Mouse (Mus musculus): Measurements from ENCODE around the gene Kcnma1. TPM values are rescaled to one million over a fixed set of nuclear protein-coding genes. Genes with fewer than 3 reads are reported as not detected.

The Kcnma1 gene
- polyA plus RNA-seq, 1 experiment from 2014 or later: 2.7 TPM

DNA sequence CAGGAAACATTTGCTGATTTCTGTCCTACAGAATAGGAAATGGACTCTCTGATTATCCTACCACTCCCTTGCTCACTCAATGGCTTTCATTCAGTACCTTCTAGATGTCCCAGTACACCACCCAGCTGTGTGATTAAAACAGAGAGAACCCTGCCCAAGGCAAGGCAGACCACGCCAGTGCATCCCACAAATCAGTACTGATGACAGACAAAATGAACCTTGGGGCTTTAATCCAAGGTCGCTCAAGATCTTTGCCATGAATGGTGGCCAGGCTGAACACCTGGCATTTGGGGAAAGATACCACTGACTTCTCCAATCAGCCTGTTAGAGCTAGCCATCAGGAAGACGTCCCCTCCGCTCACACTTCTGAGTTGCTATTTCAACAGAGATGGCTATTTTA is 440.2 kb downstream of the Kcnma1 start:
- Histone ChIP-seq H3K4me1 (no peaks in the 10 kb centered on the region; the same call in 1 of the 2 replicates), H3K9ac (replicated peaks) (no peak overlapping the region), H3K9me3 (no peaks in the 10 kb centered on the region), H3K36me3 (no peaks in the 10 kb centered on the region), H3K27ac (replicated peaks) (no peak overlapping the region), H3K4me3 (no peak overlapping the region), H3K27me3 (peaks cover 18% of the 10 kb centered on the region; the same call in 1 of the 2 replicates), H3K4me2 (replicated peaks) (no peak overlapping the region)
- no peak for ATAC-seq (ENCODE audit: low FRiP score, low read depth)
- 80% methylated on average over 4 of the region's 4 CpGs for WGBS

DNA sequence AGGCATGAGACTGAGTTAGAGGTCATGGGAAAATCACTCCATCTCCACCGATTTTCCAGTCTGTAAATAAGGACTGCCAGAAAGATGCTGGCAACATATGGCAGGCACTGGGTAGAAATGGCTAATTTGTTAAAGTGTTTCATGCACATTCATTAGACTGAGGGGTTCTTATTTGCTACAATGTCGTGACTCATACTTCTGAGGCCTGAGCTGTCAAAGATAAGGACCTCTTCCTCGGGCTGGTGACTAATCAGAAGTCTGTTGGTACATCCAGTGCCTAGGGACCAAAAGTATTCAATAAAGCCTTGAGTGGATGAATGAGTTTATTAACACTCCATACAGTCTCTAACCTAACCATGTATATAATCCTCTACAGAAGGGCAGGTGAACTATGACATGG is 440.9 kb downstream of the Kcnma1 start:
- Histone ChIP-seq H3K27me3 (peaks cover 10% of the 10 kb centered on the region; the same call in 1 of the 2 replicates), H3K9me3 (no peaks in the 10 kb centered on the region), H3K27ac (replicated peaks) (no peak overlapping the region), H3K9ac (replicated peaks) (no peak overlapping the region), H3K4me1 (no peaks in the 10 kb centered on the region; the same call in 1 of the 2 replicates), H3K4me3 (no peak overlapping the region), H3K36me3 (no peaks in the 10 kb centered on the region), H3K4me2 (replicated peaks) (no peak overlapping the region)
- WGBS: 60% methylated on average over 3 of the region's 3 CpGs
- no peak for ATAC-seq (ENCODE audit: low FRiP score, low read depth)

DNA sequence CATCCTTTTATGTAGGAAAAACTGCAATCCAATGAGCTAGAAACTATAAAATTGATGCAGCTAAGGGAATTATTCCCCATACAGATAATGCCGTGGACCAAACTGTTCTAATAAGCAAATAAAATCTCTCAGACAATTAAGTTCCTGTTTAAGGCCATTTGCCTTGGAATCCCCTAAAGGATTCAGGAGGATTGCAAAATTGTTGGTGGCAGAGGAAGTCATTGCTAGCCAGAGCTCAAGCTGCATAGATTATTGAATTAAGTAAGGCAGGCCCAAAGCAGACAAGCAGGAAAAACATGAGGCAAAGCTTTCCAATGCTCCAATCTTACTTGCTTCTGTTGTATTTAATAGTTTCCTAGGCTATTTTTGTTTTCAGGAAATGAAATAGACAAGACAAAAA is 441.5 kb downstream of the Kcnma1 start:
- Histone ChIP-seq H3K9me3 (no peaks in the 10 kb centered on the region), H3K4me3 (no peak overlapping the region), H3K27ac (replicated peaks) (no peak overlapping the region), H3K27me3 (peaks cover 8% of the 10 kb centered on the region; the same call in 1 of the 2 replicates), H3K36me3 (no peaks in the 10 kb centered on the region), H3K9ac (replicated peaks) (no peak overlapping the region), H3K4me2 (replicated peaks) (no peak overlapping the region), H3K4me1 (no peaks in the 10 kb centered on the region; the same call in 1 of the 2 replicates)
- ATAC-seq (ENCODE audit: low FRiP score, low read depth): no peak
- WGBS: 63% methylated on average over 1 of the region's 1 CpGs

DNA sequence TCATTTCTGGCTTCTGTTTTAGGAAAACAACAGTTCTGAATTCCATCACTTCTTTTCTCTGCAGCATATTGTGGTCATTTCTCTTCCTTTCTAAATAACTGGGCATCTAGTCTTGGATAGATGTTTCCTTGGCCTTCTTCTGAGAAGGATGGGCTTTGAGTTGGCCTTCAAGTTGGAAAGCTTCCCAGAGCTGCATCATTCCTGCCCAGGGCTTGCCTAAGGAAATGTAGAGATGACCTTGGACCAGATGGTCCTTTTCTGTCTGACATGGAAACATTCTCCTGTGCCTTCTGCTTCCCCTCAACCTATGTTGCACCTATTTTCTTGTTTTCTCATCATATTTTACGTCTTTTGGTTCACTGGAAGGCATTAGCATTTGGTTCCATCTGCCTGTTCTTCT is 444.0 kb downstream of the Kcnma1 start:
- no peak overlapping the region for H3K4me3 ChIP-seq
- no peak overlapping the region for H3K4me2 ChIP-seq (replicated peaks)
- no peaks in the 10 kb centered on the region; the same call in 1 of the 2 replicates for H3K4me1 ChIP-seq
- WGBS: 59% methylated on average over 1 of the region's 1 CpGs
- peaks cover 3% of the 10 kb centered on the region for H3K27me3 ChIP-seq
- no peak overlapping the region for H3K27ac ChIP-seq (replicated peaks)
- H3K9me3 ChIP-seq: no peaks in the 10 kb centered on the region
- H3K9ac ChIP-seq (replicated peaks): no peak overlapping the region
- ATAC-seq (ENCODE audit: low FRiP score, low read depth): no peak
- H3K36me3 ChIP-seq: no peaks in the 10 kb centered on the region

DNA sequence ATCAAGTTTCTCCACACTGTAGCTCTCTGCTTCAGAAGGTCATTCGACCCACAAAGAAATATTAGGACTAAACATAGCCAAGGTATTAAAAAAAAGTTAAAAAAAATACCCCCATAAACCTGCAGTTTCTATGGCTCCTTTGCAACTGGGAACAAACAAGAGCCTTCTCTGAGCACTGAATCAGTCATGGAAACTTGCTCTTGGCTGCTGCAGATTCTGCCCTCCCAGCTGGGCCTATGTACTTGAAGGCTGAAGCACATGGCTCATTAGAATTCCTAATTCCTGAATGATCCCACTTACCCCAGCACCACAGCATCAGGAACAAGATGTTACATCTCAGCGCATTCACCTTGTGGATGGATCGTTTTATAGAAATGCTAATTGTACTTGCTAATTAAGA is 448.4 kb downstream of the Kcnma1 start:
- 87% methylated on average over 3 of the region's 3 CpGs for WGBS
- Histone ChIP-seq H3K4me3 (no peak overlapping the region), H3K27me3 (peaks cover 8% of the 10 kb centered on the region; the same call in 1 of the 2 replicates), H3K4me1 (peaks cover 8% of the 10 kb centered on the region; the same call in 1 of the 2 replicates), H3K36me3 (no peaks in the 10 kb centered on the region), H3K9me3 (no peaks in the 10 kb centered on the region), H3K4me2 (replicated peaks) (no peak overlapping the region), H3K9ac (replicated peaks) (no peak overlapping the region), H3K27ac (replicated peaks) (no peak overlapping the region)
- no peak for ATAC-seq (ENCODE audit: low FRiP score, low read depth)

DNA sequence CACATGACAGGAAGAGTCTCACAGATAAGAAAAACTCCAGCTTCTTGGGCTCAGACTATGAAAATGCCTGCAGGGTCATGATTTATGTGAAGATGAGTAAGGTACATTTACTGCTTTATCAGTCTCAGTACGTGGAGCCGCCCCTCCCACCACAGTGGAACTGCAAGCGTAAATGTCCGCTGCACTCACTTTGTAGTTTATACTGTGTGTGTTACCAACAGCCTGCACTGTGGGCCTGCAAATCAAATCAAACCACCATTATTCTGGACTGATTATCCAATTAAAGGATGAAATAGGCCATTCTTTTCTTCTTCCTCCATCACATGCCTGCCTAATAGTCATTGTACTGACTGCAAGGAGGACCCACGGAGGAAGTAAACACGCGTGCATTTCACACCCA is 449.8 kb downstream of the Kcnma1 start:
- Histone ChIP-seq H3K9me3 (no peaks in the 10 kb centered on the region), H3K4me3 (no peak overlapping the region), H3K9ac (replicated peaks) (no peak overlapping the region), H3K27me3 (peaks cover 8% of the 10 kb centered on the region; the same call in 1 of the 2 replicates), H3K4me1 (peaks cover 8% of the 10 kb centered on the region; the same call in 1 of the 2 replicates), H3K36me3 (no peaks in the 10 kb centered on the region), H3K27ac (replicated peaks) (no peak overlapping the region), H3K4me2 (replicated peaks) (no peak overlapping the region)
- no peak for ATAC-seq (ENCODE audit: low FRiP score, low read depth)
- WGBS: 56% methylated on average over 7 of the region's 7 CpGs

DNA sequence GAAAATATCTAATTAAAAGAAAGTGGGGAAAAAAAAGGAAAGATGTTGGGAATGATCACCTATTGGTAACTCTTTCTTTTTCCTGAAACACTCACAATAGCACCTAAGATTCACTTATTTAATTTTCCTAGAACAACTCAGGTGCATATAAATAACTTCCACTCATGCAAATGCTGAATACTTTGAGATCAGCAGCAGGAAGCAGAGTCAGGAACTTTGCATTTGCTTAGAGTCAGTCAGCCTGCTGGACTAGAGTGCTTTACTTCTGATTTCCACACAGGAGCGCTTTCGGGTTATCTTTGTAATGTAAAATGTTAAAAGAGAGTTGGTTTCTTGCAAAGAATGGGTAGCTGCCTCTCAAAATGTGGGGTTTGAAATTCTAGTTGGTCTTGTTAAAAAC is 451.1 kb downstream of the Kcnma1 start:
- H3K4me3 ChIP-seq: no peak overlapping the region
- no peak overlapping the region for H3K4me2 ChIP-seq (replicated peaks)
- no peak overlapping the region for H3K9ac ChIP-seq (replicated peaks)
- peaks cover 8% of the 10 kb centered on the region; the same call in 1 of the 2 replicates for H3K4me1 ChIP-seq
- peaks cover 8% of the 10 kb centered on the region; the same call in 1 of the 2 replicates for H3K27me3 ChIP-seq
- no peak overlapping the region for H3K27ac ChIP-seq (replicated peaks)
- 54% methylated on average over 2 of the region's 2 CpGs for WGBS
- ATAC-seq (ENCODE audit: low FRiP score, low read depth): no peak
- H3K9me3 ChIP-seq: no peaks in the 10 kb centered on the region
- no peaks in the 10 kb centered on the region for H3K36me3 ChIP-seq

DNA sequence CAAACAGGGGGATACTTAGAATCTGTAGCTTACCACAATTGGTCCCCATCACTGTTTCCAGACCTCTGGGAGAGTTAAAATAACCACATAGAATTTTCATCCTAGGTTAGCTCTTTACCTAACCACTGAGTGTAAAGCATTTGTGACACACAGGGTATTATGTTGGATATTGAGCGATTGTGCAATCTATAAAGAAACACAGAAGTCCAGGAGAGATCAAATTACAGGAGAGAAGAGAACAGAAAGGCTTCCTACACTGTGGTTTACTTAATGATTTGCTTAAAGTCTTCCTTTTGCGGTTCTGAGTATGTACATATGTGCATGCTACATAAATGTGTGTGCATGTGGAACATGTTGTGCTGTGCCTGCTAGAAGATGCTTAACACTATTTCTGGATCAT is 458.6 kb downstream of the Kcnma1 start:
- H3K27me3 ChIP-seq: no peaks in the 10 kb centered on the region
- 80% methylated on average over 2 of the region's 2 CpGs for WGBS
- no peaks in the 10 kb centered on the region for H3K9me3 ChIP-seq
- ATAC-seq (ENCODE audit: low FRiP score, low read depth): no peak
- no peak overlapping the region for H3K4me2 ChIP-seq (replicated peaks)
- no peak overlapping the region for H3K4me3 ChIP-seq
- no peak overlapping the region for H3K27ac ChIP-seq (replicated peaks)
- no peak overlapping the region for H3K9ac ChIP-seq (replicated peaks)
- no peaks in the 10 kb centered on the region for H3K4me1 ChIP-seq
- no peaks in the 10 kb centered on the region for H3K36me3 ChIP-seq

DNA sequence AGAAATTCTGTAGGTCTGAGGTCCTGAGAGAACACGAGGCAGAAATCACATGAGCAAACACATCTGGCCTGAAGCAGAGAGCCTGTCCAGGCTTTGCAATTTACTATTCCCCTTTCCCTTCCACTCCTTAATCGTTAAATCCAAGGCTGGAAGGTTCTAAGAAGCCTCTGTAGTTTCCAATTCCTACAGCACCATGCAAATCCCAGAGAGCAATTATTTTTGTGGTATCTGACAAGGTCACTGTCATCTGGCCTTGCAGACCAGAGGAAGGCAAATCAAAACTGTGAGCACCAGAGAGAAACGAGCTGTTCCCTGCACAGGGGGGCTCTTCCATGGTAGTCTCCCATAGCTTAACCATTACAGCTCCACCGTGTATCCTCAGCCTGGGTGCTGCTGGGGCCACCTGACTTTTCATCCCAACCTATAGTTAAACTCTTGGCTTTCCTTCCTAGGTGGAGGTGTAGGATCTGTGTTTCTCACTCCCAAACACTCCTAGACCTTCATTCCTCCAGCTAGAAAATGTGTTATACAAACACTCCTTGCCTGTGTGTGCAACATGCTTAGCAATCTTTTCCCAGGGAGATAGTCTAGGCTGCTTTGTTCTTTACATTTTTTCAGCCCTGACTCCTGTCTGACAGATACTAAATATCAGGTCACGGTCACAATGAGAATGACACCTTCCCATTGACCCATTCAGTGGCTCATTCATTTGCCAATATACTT is 461.9 kb downstream of the Kcnma1 start:
- no peak for ATAC-seq (ENCODE audit: low FRiP score, low read depth)
- H3K9ac ChIP-seq (replicated peaks): no peak overlapping the region
- 59% methylated on average over 5 of the region's 5 CpGs for WGBS
- no peaks in the 10 kb centered on the region for H3K4me1 ChIP-seq
- H3K36me3 ChIP-seq: no peaks in the 10 kb centered on the region
- H3K27me3 ChIP-seq: no peaks in the 10 kb centered on the region
- no peak overlapping the region for H3K27ac ChIP-seq (replicated peaks)
- no peak overlapping the region for H3K4me2 ChIP-seq (replicated peaks)
- no peak overlapping the region for H3K4me3 ChIP-seq
- H3K9me3 ChIP-seq: no peaks in the 10 kb centered on the region

DNA sequence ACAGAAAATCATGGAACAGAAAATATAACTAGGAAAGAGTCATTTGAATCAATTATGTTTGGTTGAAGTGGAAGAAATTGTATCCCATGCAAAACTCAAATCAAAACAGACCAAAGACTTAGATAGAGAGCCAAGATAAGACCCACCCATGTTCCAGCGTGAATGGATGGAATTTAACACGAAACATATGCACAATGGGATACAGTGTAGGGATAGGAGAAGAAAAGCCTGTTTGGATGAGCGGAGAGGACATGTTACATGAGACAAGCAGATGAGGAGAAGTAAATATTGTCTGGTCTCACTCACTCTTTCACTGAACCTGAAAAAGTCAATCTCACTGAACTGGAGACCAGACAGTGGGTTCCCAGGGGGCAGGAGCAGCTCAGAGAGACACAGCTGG is 463.8 kb downstream of the Kcnma1 start:
- H3K36me3 ChIP-seq: no peaks in the 10 kb centered on the region
- ATAC-seq (ENCODE audit: low FRiP score, low read depth): no peak
- no peaks in the 10 kb centered on the region for H3K27me3 ChIP-seq
- H3K4me1 ChIP-seq: no peaks in the 10 kb centered on the region
- H3K27ac ChIP-seq (replicated peaks): no peak overlapping the region
- no peaks in the 10 kb centered on the region for H3K9me3 ChIP-seq
- no peak overlapping the region for H3K4me2 ChIP-seq (replicated peaks)
- WGBS: 83% methylated on average over 3 of the region's 3 CpGs
- H3K9ac ChIP-seq (replicated peaks): no peak overlapping the region
- H3K4me3 ChIP-seq: no peak overlapping the region

DNA sequence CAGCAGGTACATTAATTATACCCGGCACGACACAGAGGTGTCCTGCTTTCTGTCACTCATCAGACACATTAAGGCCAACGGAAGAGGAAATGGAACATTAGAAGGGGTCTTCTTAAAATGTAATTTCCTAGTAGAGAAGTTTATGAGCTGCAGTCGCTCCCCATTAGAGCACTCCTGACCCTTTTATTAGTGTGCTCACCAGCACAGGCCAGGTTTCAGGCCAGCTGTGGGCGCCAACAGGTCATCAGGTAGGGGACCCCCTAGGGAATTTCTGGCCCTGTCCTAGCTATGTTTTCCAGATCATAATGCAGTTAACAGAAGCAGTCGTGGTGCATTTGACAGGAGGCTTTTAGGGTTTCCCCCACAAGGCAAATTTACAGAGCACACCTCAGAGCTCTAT is 472.2 kb downstream of the Kcnma1 start:
- no peak overlapping the region for H3K9ac ChIP-seq (replicated peaks)
- WGBS: 92% methylated on average over 6 of the region's 6 CpGs
- no peaks in the 10 kb centered on the region for H3K4me1 ChIP-seq
- no peaks in the 10 kb centered on the region for H3K27me3 ChIP-seq
- H3K4me2 ChIP-seq (replicated peaks): no peak overlapping the region
- no peaks in the 10 kb centered on the region for H3K36me3 ChIP-seq
- no peak overlapping the region for H3K27ac ChIP-seq (replicated peaks)
- H3K4me3 ChIP-seq: no peak overlapping the region
- no peaks in the 10 kb centered on the region for H3K9me3 ChIP-seq
- ATAC-seq (ENCODE audit: low FRiP score, low read depth): no peak

DNA sequence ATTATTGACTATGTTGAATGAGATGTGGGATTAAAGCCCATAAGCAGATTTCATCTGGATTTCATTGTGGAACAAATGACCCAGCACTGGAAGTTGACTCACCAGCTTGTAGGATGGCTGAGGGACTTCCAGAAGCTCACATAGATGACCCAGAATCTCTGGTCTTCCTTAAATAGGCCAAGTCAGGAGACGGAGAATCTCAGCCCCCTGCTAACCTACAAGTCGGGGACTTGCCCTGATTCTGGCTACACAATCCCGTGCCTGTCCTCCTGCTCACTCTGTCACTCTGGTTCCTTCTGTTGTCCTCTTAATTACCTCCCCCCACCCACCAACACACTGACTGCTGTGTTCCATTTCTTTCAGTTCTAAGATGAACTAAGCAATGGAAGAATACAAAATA is 474.7 kb downstream of the Kcnma1 start:
- Histone ChIP-seq H3K9me3 (no peaks in the 10 kb centered on the region), H3K4me3 (no peak overlapping the region), H3K36me3 (no peaks in the 10 kb centered on the region), H3K27me3 (no peaks in the 10 kb centered on the region), H3K27ac (replicated peaks) (no peak overlapping the region), H3K4me1 (no peaks in the 10 kb centered on the region), H3K4me2 (replicated peaks) (no peak overlapping the region), H3K9ac (replicated peaks) (no peak overlapping the region)
- WGBS: 89% methylated on average over 3 of the region's 3 CpGs
- ATAC-seq (ENCODE audit: low FRiP score, low read depth): no peak

DNA sequence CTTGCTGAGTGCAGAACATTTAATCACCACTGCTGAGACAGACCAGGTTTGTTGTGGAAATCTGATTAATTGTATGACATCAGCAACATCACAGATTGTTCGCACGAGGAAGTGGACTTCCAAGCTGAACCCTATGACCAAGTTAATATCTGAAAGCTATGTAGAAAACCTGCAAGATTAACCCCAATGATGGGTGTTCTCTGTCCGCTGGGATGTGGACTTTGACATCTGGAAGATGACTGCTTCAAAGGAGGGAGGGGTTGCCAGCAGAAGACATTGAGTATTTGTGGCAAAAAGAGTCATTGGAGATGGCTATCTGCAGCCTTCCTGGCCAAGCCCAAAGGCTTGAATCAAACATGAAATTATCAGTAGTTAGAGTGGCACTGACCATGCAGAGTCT is 480.9 kb downstream of the Kcnma1 start:
- Histone ChIP-seq H3K9ac (replicated peaks) (no peak overlapping the region), H3K4me2 (replicated peaks) (no peak overlapping the region), H3K4me3 (no peak overlapping the region), H3K4me1 (no peaks in the 10 kb centered on the region), H3K9me3 (no peaks in the 10 kb centered on the region), H3K27ac (replicated peaks) (no peak overlapping the region), H3K36me3 (no peaks in the 10 kb centered on the region), H3K27me3 (peaks cover 3% of the 10 kb centered on the region; the same call in 1 of the 2 replicates)
- ATAC-seq (ENCODE audit: low FRiP score, low read depth): no peak
- 88% methylated on average over 3 of the region's 3 CpGs for WGBS
